Mouse (Mus musculus): ENCODE measurements around the gene BC107364.
"Not testable (repeated sequence)": the region's sequence is repeated elsewhere in the genome, so short reads cannot be mapped to it uniquely, and the experiment has no call there.

BC107364 gene

DNA sequence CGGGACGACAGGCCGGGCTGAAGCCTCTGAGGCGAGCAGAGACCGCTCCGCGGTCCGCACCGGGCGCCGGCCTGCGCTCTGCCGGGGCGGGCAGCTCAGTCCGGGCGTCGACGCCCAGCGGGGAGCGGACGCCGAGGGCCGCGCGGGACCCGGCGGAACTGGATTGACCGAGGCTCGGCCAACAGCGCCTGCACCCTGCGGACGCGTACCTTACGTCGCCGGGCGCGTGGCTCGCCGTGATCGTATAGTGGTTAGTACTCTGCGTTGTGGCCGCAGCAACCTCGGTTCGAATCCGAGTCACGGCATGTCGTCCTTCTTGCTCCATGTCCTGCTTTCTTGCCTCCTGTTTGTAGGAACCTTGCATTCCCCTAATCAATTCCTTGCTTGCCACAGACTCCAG lies at the start of gene BC107364:
TSS of gene BC107364 (minus strand) at position 45 of the 400 bp plus-strand sequence.
- not testable (repeated sequence) for DNase-seq

GRCm38 (mm10) chr3:96501391-96502115 lies 49.4 kb upstream of the BC107364 start:
- peak; percentile 70 to 89 for DNase-seq

- DNase-seq: peak; percentile 84 to 91
These were observed 48.7 kb upstream of the BC107364 start for GRCm38 (mm10) chr3:96500691-96501265.

DNA sequence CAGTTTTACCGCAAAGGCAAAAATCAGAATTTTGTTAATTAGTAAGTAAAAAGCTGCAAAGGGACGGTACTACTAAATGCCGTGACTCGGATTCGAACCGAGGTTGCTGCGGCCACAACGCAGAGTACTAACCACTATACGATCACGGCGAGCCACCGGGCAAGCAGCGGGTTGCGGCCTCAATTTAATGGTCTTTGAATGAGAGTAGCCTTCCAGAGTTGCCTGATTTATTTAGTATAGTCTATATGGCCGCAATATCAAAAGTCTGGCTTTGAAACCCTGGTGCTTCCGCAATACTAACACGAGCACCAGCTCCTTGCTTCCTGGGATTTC lies 48.1 kb upstream of the BC107364 start:
- peak; percentile 88 to 95 for DNase-seq

GRCm38 (mm10) chr3:96499481-96500288 lies 47.6 kb upstream of the BC107364 start:
- peak; percentile 70 to 85 for DNase-seq

DNA sequence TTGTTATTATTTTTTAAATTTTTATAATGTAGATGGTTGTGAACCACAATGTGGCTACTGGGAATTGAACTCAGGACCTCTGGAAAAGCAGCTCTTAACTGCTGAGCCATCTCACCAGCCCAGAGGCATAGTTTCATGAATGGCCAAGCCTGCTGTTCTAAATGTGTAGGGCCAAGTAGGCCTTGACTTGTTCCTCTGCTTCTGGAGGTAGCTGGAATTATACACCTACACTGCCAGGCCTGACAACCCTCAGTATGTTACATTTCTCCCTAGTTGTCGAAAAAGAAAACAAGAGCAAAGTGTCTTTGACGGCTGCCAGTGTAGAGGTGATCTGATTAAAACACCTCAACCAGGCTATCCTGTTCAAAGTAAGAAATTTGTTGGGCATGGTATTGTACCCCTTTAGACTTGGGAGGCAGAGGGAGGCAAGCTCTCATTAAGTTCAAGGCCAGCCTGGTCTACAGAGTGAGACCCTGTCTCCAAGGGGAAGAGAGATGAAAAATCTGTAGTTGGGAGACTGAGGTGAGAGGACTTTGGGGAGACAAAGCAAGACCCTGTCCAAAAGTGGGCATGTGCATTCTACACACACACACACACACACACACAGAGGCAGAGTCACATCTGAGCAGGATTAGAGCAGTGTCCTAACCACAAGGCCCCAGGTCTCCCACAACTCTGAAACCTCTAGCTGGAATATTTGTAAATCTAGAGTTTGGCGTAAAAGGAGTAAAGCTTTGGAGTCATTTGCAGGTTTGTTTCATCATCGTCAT lies 46.6 kb upstream of the BC107364 start:
- peak in 1 of 2 experiments; percentile 19 for DNase-seq

DNA sequence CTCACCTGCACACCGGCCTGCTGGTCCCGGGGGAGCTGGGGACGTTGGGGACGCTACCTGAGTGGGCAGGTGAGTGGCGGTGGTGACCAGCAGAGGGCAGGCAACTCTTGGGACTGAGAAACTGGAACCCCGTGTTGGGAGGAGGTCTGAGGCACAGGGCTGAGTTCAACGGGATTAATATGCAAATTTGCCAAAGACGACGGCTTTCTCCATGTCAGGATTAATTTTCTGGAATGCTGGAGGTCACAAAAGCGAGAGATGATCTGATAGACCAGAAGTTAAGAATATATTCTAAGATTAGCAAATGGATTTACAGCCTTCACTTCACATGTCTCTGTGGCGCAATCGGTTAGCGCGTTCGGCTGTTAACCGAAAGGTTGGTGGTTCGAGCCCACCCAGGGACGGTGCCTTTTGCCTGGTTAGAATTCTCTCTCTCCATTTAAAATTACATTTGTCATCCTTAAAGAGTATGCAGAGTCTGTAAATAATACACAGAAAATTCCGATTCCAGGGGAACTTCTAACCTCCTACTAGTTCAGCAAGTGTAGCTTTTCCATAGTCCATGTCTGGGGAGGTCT lies 45.4 kb upstream of the BC107364 start:
- DNase-seq: peak; percentile 80 to 82

DNA sequence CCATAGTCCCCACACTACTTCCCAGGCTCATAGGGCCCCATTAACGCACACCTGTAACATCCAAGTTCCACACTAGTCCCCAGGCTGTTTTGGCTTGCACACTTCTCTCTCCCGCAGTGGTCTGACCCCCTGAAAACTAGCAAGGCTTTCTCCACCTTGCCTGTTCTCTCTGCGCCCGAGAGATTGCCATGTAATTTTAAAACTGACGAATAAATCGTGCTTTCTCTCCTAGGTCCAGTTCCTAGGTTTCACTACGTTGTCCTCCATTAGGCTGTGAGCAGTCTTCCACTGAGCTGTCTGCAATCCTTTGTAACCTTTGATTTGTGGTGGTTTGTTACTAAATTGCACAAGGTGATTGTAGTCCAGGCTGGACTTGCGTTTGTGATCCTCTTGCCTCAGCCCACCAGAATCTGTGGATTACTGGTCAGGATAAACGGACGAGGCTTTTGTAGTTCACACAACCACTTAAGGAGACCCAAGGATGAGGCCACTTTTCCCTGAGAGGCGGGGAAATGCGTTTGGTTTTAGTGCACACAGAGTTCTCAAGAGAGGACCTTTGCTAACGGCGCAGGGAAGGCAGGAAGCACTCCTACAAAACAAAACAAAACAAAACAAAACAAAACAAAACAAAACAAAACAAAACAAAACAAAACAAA lies 44.6 kb upstream of the BC107364 start:
- DNase-seq: not testable (repeated sequence)

DNA sequence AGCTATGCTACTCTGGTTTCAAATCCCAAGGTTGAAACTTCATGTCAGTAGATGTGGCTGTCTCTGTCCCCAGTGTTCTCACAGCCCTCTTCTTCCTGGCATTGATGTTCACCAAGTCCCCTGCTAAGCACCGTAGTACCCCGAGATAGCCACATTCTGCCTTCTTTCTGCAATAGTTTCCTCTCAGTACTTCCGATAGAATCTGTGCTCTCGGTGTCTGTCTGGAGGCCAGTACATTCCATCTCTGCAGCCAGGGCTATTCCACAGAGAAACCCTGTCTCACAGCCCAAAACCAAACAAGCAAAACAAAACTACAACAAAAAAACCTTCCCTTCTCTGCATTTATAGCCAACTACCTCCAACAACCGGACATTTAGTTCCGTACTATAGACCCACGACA lies 44.1 kb upstream of the BC107364 start:
- DNase-seq: no peak

DNA sequence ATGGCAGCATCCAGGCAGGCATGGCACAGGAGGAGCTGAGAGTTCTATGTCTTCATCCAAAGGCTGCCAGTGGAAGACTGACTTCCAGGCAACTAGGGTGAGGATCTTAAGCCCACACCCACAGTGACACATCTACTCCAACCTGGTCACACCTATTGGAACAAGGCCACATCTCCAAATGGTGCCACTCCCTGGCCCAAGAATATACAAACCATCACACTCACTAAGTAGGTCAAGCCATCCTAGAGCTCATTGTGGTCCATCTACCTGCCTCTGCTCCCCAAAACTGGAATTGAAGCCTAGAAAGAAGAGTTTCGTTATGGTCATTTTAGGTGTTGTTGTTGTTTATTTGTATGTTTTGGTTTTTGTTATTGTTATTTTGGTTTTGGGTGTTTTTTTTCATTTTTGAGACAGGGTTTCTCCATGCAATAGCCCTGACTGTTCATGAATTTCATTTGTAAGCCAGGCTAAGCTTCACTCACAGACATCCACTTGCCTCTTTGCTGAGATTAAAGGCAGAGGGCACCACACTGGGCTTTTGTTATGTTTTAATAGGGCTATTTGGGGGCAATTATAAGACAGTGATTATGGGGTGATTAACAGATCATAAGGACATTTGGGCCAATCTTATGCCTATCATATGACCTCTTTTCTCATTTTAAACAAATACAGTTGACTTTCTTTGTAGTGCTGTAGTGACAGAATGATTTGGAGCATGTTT lies 43.5 kb upstream of the BC107364 start:
- no peak for DNase-seq

- DNase-seq: no peak
These were observed 42.8 kb upstream of the BC107364 start for GRCm38 (mm10) chr3:96494912-96495311.

GRCm38 (mm10) chr3:96494456-96494855 lies 42.4 kb upstream of the BC107364 start:
- not testable (repeated sequence) for DNase-seq

DNA sequence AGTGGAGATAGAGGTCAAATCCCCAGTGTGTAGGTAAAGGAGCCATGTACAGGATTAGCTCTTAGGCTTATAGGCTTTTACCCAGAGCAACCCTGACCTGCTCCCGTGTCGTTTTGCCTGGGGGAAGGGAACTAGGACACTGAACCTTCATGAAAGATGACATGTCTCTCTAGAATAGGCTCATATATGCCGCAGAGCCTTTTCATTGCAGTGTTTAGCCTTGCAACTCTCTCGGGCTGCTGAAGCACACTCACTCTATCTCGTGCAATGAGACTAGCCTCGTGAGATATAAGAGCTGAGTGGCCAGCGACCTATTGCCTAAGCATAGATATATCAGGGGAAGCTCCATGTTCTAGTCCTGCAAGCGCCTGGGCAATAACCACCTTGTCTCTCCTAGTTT lies 37.5 kb upstream of the BC107364 start:
- DNase-seq: peak in 1 of 2 experiments; percentile 26

DNA sequence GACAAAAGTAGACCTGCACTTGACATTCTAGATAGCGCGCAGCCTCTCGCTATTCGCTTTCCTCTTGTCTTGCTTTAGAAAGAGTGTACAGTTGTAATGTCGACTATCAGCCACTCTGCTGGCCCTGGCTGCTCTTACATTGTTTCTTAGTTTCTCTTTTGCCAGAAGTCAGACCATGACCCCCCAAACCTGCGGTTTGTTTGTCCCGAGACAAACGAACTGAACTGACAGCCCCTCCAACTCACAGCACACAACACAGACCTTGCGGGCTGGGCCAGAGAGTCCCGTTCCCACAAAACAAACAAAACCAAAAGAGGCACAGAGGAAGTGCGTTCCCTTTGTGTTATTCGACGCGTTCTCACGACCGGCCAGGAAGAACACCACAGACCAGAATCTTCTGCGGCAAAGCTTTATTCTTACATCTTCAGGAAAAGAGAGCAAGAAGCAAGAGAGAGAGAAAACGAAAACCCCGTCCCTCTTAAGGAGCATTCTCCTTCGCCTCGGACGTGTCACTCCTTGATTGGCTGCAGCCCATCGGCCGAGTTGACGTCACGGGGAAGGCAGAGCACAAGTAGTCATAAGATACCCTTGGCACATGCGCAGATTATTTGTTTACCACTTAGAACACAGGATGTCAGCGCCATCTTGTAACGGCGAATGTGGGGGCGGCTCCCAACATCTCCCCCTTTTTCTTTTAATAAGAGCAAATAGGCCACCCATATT lies 37.0 kb upstream of the BC107364 start:
- DNase-seq: peak in 1 of 2 experiments; percentile 48

- not testable (repeated sequence) for DNase-seq
These were observed 36.3 kb upstream of the BC107364 start for GRCm38 (mm10) chr3:96488290-96488906.

DNA sequence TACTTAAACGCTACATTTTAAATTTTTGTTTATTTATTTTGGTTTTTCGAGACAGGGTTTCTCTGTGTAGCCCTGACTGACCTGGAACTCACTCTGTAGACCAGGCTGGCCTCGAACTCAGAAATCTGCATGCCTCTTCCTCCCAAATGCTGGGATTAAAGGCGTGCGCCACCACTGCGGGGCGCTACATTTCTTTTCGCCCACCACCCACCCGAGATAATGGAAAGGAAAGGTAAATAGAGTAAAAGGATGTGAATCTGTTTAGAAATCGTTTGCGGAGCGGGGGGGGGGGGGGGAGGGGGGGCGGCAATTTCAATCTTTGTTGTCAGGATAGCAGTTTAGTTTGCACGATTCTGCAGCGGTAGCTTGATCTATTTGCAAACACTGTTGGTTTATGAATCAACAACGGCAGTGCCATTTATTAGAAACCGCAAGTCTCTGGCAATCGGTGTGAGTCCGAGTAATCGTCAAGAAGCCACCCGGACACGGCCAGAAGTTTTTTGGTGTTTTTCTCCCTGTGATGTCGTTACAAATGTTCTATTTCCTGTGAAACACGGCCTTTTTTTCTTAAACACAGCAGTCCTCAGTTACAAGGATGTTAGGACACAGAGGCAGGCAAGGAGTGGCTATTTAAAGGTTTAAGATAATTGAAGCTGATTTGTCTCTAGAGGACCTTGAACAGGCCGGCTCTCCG lies 35.6 kb upstream of the BC107364 start:
- DNase-seq: peak; percentile 38 to 60

- DNase-seq: not testable (repeated sequence)
These were observed 34.9 kb upstream of the BC107364 start for GRCm38 (mm10) chr3:96486828-96487559.

GRCm38 (mm10) chr3:96486064-96486827 lies 34.1 kb upstream of the BC107364 start:
- not testable (repeated sequence) for DNase-seq

All from cerebellum, adult 18-20 months (tissue).